Mouse (Mus musculus): ENCODE results near the gene Tent2. TPM values are rescaled to one million over a fixed set of nuclear protein-coding genes. Genes with fewer than 3 reads are reported as not detected.
"Not testable (repeated sequence)": the region's sequence is repeated elsewhere in the genome, so short reads cannot be mapped to it uniquely, and the experiment has no call there.

Gene Tent2
- total RNA-seq (2021): 10 to 100 TPM; 26.9 to 30.1 TPM
- long read RNA-seq, experiment 1, transcript Tent2-201 (15 exons, 2,990 nt): major isoform, 12 of 21 reads
- long read RNA-seq, experiment 1, partial matches to known transcripts: 1 of 21 reads
- long read RNA-seq, experiment 1, other reads (novel, unspliced or antisense): 6 of 21 reads
- long read RNA-seq, experiment 2, transcript Tent2-205 (15 exons, 3,081 nt): minor isoform, 6 of 22 reads
- long read RNA-seq, experiment 2, transcript Tent2-201 (15 exons, 2,990 nt): major isoform, 8 of 22 reads
- long read RNA-seq, experiment 2, partial matches to known transcripts: 2 of 22 reads
- long read RNA-seq, experiment 2, other reads (novel, unspliced or antisense): 6 of 22 reads

GRCm38 (mm10) chr13:93191831-93192645 lies at the start of gene Tent2:
Gene Tent2 (minus strand): TSS chr13:93192385.
- peak; percentile 90 for DNase-seq (ENCODE audit: low spot score in 2 of 2)

- no peak for DNase-seq (ENCODE audit: low spot score in 2 of 2)
Measured at GRCm38 (mm10) chr13:93241180-93241579, 49.0 kb upstream of the Tent2 start.

GRCm38 (mm10) chr13:93239561-93239960 lies 47.4 kb upstream of the Tent2 start:
- no peak for DNase-seq (ENCODE audit: low spot score in 2 of 2)

GRCm38 (mm10) chr13:93239134-93239533 lies 46.9 kb upstream of the Tent2 start:
- no peak for DNase-seq (ENCODE audit: low spot score in 2 of 2)

GRCm38 (mm10) chr13:93237677-93238398 lies 45.7 kb upstream of the Tent2 start:
- peak in 1 of 2 experiments; percentile 14 for DNase-seq (ENCODE audit: low spot score in 2 of 2)

GRCm38 (mm10) chr13:93234267-93235039 lies 42.3 kb upstream of the Tent2 start:
- DNase-seq (ENCODE audit: low spot score in 2 of 2): no peak

- no peak for DNase-seq (ENCODE audit: low spot score in 2 of 2)
Measured at GRCm38 (mm10) chr13:93232335-93232734, 40.1 kb upstream of the Tent2 start.

GRCm38 (mm10) chr13:93231016-93231415 lies 38.8 kb upstream of the Tent2 start:
- DNase-seq (ENCODE audit: low spot score in 2 of 2): no peak

- DNase-seq (ENCODE audit: low spot score in 2 of 2): no peak
Measured at GRCm38 (mm10) chr13:93211741-93212140, 19.6 kb upstream of the Tent2 start.

GRCm38 (mm10) chr13:93192646-93193026 lies 451 bp upstream of the Tent2 start:
- no peak for DNase-seq (ENCODE audit: low spot score in 2 of 2)

- DNase-seq (ENCODE audit: low spot score in 2 of 2): no peak
Measured at GRCm38 (mm10) chr13:93189416-93189815, 2.8 kb downstream of the Tent2 start.

GRCm38 (mm10) chr13:93188738-93189137 lies 3.4 kb downstream of the Tent2 start:
- DNase-seq (ENCODE audit: low spot score in 2 of 2): no peak

GRCm38 (mm10) chr13:93187792-93188191 lies 4.4 kb downstream of the Tent2 start:
- DNase-seq (ENCODE audit: low spot score in 2 of 2): not testable (repeated sequence)

- DNase-seq (ENCODE audit: low spot score in 2 of 2): no peak
Measured at GRCm38 (mm10) chr13:93180351-93180750, 11.8 kb downstream of the Tent2 start.

- DNase-seq (ENCODE audit: low spot score in 2 of 2): no peak
Measured at GRCm38 (mm10) chr13:93179522-93179921, 12.7 kb downstream of the Tent2 start.

GRCm38 (mm10) chr13:93177571-93177970 lies 14.6 kb downstream of the Tent2 start:
- no peak for DNase-seq (ENCODE audit: low spot score in 2 of 2)

GRCm38 (mm10) chr13:93163303-93163702 lies 28.9 kb downstream of the Tent2 start:
- no peak for DNase-seq (ENCODE audit: low spot score in 2 of 2)

GRCm38 (mm10) chr13:93162456-93162855 lies 29.7 kb downstream of the Tent2 start:
- no peak for DNase-seq (ENCODE audit: low spot score in 2 of 2)

GRCm38 (mm10) chr13:93158261-93158660 lies 33.9 kb downstream of the Tent2 start:
- DNase-seq (ENCODE audit: low spot score in 2 of 2): no peak

- DNase-seq (ENCODE audit: low spot score in 2 of 2): no peak
Measured at GRCm38 (mm10) chr13:93153280-93153679, 38.9 kb downstream of the Tent2 start.

Measured in adrenal gland, adult 18-20 months (tissue).